12 mouse cellular contexts compared by ENCODE assay signal in genomic region chr13:107406977-107407673, GRCm38 (mm10).
DNase-seq lines count a peak whose midpoint lies in the region; ATAC-seq lines count a peak whose summit lies in the region.
"Had no signal": no experiment of that assay in that cellular context is flagged by ENCODE, and none has a peak within 500 bp of the region (broad histone marks: within the 10 kb centered on the region; RNA-seq: fewer than 3 reads in every experiment).

No protein-coding gene starts in this region.

- WGBS in forebrain, embryonic 12.5 days: 40% methylated on average over 5 of the region's 5 CpGs
- 55% methylated on average over 5 of the region's 5 CpGs for WGBS in midbrain, embryonic 16.5 days

- H3K4me1 ChIP-seq in forebrain, embryonic 12.5 days: peaks cover 14% of the 10 kb centered on the region
- peaks cover 7% of the 10 kb centered on the region for H3K4me1 ChIP-seq in midbrain, embryonic 16.5 days (ENCODE audit: control insufficient read depth, insufficient read depth, low read length)
- H3K4me1 ChIP-seq: embryonic facial prominence, embryonic 13.5 days had no signal

- H3K4me2 ChIP-seq in forebrain, embryonic 12.5 days: peak overlapping the region; percentile 11; the same call in 1 of the 2 replicates
- 0 out of 2 replicates have a peak overlapping the region, but pooled peaks have one; percentile 4 for H3K4me2 ChIP-seq in midbrain, embryonic 16.5 days (ENCODE audit: low read length)
- H3K4me2 ChIP-seq: embryonic facial prominence, embryonic 13.5 days had no signal

- peak; percentile 92 for ATAC-seq in forebrain, embryonic 12.5 days (ENCODE audit: low FRiP score)
- ATAC-seq in midbrain, embryonic 16.5 days: peak; percentile 93
- no peak for ATAC-seq in megakaryocyte progenitor cell, adult 5-6 weeks (replicated peaks; ENCODE audit: poor library complexity)

- DNase-seq in brain, adult 2 months (ENCODE audit: low read depth, low spot score): peak; percentile 73
- DNase-seq in layer of hippocampus, adult 9-10 months (ENCODE audit: low spot score): peak; percentile 15
- no peak for DNase-seq in B cell, adult 2 months
- DNase-seq in thymus, postnatal 4 days: no peak
- DNase-seq: adrenal gland, postnatal 25 days; kidney, postnatal 4 days; lung, postnatal 10 days; thymus, adult 18-20 months had no signal

- no peak overlapping the region for H3K9ac ChIP-seq in forebrain, embryonic 12.5 days
- no peak overlapping the region for H3K9ac ChIP-seq in midbrain, embryonic 16.5 days (ENCODE audit: low read depth, low read length)
- H3K9ac ChIP-seq: embryonic facial prominence, embryonic 13.5 days had no signal

- H3K4me3 ChIP-seq in forebrain, embryonic 12.5 days (replicated peaks): no peak overlapping the region
- H3K4me3 ChIP-seq in midbrain, embryonic 16.5 days (ENCODE audit: low read depth, low read length): no peak overlapping the region
- H3K4me3 ChIP-seq: embryonic facial prominence, embryonic 13.5 days had no signal

- H3K27me3 ChIP-seq in forebrain, embryonic 12.5 days: no peaks in the 10 kb centered on the region
- no peaks in the 10 kb centered on the region for H3K27me3 ChIP-seq in midbrain, embryonic 16.5 days (ENCODE audit: control insufficient read depth, insufficient read depth, low read depth, low read length)
- H3K27me3 ChIP-seq: embryonic facial prominence, embryonic 13.5 days had no signal

- no peaks in the 10 kb centered on the region for H3K36me3 ChIP-seq in forebrain, embryonic 12.5 days (replicated peaks)
- H3K36me3 ChIP-seq in midbrain, embryonic 16.5 days (ENCODE audit: control insufficient read depth, insufficient read depth, low read length): no peaks in the 10 kb centered on the region
- H3K36me3 ChIP-seq: embryonic facial prominence, embryonic 13.5 days had no signal

- H3K9me3 ChIP-seq in forebrain, embryonic 12.5 days: no peaks in the 10 kb centered on the region
- no peaks in the 10 kb centered on the region for H3K9me3 ChIP-seq in midbrain, embryonic 16.5 days (replicated peaks; ENCODE audit: control insufficient read depth, low read length, poor library complexity, severe bottlenecking)
- H3K9me3 ChIP-seq: embryonic facial prominence, embryonic 13.5 days had no signal

- peak overlapping the region; percentile 77 for H3K27ac ChIP-seq in forebrain, embryonic 12.5 days
- H3K27ac ChIP-seq in midbrain, embryonic 16.5 days (ENCODE audit: low read length): peak overlapping the region; percentile 30
- H3K27ac ChIP-seq: embryonic facial prominence, embryonic 13.5 days had no signal

Comparison
In these comparisons a context has a peak if more than half of its experiments do, and no peak if none do; other contexts are left out.
1. DNase-seq: peak in brain, adult 2 months (single experiment) and layer of hippocampus, adult 9-10 months (single experiment); none in B cell, adult 2 months (0 of 2) and thymus, postnatal 4 days (single experiment).